Mouse (Mus musculus) mature B cell (primary cell): Measurements from ENCODE around the gene Slc17a5.

ENCODE experiments used
- in situ Hi-C: fragments of 300-500 bp; cut with MboI; formaldehyde crosslinking; loops from 2 replicates; pipeline ENCODE4 v1.14.3; 2019

Slc17a5 gene

DNA sequence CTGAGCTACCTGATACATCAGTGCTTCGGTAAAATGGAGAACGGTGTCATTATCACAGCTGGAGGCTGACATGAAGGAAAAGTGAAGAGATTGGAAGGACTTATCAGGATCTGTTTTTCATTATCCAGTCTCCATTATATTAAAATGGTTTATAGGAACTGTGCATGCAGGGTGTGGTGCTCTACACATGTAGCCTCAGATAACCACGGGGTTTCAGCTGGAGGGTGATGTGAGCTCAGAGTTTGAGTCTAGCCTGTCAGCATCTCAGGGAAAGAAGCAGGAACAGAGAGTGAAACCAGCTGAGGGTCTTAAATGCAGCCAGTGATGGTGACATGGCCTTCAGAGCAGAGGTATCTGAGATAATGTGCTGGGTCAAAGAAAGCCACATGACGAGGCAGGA, 28.4 kb downstream of the Slc17a5 start:
- in situ Hi-C loops = no loop called here

DNA sequence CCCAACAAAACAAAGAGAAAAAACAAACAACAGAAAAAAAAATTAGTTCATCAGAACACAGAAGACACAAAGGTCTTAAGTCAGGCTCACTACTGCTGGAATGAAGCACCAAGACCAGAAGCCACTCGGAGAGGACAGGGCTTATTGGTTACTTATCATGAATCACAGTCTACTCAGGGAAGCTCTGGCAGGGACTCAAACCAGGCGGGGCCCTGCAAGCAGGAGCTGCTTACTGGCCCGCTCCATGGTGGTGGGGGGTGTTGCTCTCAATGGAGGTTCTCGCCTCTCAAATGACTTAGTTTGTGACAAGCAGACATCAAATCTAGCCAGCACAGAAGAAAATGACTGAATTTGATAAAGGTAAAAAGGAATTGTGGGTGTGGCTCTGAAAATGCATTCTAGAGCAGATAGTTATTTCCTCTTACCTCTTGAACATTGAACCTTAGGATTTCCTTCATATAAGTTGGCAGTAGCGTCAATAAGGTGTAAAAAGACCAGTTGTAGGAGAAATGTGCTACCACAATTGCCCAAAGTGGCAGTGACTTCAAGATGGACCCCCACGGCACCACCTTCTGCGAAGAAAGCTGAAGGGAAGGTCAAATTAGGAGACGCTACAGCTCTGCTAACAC, 29.1 kb downstream of the Slc17a5 start:
- in situ Hi-C loops = no loop called here

DNA sequence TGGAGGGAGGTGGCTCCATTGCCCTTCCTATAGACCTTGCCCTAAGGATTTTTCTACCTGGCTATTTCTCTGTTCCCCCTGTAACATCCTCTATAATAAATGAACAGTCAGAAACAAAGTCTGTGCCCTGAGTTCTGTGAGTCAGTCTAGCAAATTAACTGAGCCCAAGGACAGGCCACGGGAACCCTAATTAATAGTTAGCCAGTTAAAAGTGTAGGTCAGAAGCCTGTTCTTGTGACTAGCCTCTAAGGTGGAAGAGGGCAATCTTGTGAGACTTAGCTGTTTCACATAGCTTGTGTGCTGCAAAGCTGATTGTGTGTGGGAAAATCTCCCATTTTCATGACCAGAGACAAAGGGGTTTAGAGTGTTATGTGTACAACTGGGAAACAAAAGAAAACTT, 30.8 kb downstream of the Slc17a5 start:
- in situ Hi-C loops = no loop called here

DNA sequence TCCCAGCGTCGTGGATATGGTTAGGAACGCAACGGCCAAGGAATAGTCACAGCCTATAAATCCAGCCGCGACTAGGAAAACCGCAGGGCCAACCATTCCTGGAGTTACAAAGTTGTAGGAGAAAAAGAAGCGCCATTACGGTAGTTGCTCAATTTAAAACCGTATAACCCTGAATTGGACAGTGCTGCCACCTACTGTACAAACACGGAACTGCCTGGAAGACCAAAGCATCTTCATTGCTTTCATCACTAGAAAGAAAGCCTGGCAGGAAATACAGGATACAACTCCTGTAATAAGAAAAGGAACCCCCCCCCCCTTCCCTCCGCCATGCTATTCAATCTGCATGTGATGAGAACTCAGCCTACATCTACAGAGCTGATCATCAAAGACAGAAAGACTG, 34.9 kb downstream of the Slc17a5 start:
- in situ Hi-C loops = no loop called here

DNA sequence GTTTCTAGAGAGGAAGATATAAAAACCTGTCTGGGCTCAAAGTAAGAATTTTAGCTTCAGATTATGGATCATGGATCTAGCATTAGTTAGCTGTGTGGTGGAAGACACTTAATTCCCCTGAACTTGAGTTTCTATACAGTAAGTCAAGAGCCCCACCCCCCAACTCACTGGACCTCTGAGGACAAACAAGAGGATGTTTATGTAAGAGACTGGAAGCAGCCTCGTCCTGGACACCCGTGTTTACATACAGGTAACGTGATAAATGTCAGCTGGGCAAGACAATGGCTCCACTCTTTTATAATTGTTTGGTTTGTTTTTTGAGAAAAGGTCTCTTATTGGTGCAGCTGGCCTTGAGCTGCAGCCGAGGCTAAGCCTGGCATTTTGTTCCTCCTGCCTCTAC, 36.1 kb downstream of the Slc17a5 start:
- in situ Hi-C loops = no loop called here

DNA sequence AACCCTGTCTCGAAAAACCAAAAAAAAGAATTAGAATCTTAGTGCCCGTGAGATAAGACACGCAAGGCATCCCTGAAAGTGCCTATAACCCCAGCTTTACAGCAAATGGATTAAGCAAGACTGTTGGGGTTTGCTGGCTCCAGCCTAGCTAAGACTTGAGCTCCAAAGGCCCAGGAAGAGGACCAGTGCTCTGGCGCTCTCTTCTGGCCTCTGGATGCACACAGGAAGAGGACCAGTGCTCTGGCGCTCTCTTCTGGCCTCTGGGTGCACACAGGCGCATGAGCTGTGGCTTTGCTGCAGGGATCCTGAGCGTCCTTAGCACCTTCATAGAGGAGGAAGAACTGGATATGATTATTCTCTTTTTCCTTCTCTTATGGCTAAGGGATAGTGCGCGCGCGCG, 40.1 kb downstream of the Slc17a5 start:
- in situ Hi-C loops = no loop called here

DNA sequence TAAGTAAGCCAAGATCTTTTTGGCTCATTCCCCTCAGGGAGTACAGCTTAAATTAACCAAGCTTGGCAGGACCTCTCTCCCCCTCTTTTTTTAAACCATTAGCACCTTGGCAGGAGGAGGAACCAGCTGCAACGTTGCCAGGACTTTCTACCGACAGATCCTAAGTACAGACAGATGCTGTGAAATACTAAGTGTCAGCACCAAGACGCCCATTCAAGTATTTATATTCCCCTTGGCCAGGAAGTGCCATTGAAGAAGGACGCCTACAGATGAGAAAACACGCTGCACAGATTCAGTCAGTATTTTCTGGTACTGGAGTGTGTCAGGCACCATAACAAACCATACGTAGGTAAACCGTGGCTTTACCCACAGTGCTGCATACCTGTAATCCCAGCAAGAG, 40.9 kb downstream of the Slc17a5 start:
- in situ Hi-C loops = no loop called here

DNA sequence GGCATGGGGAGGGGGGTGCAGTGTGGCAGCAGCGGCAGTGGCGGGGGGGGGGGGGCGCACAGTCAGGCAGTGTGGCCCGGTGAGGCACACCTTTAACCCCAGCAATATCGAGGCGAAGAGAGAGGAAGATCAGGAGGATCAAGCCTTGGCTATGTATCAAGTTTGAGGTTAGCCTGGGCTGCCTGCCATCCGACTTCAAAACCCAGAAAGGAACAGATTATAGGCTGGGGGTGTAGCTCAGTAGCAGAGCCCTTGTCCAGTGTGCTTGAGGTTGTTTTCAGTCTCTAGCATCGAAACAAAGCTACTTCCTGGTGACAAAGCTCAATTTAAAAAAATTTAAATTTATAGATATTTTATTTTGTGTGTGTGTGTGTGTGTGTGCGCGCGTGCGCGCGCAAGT, 46.1 kb downstream of the Slc17a5 start:
- in situ Hi-C loops = no loop called here

DNA sequence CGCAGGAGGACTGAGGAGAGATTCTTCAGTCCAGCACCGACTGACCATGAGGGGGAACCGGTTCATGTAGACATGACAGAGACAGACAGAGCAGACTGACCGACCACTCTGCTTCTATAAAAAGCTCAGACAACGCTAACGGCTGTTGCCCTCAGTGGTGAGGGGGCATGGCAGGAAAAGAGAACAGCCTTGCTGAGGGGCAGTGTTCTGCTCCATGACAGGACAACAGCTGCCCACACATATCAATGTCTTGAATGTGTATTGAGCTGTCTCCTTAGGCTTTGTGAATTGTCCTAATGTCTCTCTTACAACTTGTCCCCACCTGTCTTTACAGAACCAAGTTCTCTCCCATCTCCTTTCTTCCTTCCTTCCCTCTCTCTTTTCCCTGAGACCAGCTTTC, 49.4 kb downstream of the Slc17a5 start:
- in situ Hi-C loops = no loop called here

DNA sequence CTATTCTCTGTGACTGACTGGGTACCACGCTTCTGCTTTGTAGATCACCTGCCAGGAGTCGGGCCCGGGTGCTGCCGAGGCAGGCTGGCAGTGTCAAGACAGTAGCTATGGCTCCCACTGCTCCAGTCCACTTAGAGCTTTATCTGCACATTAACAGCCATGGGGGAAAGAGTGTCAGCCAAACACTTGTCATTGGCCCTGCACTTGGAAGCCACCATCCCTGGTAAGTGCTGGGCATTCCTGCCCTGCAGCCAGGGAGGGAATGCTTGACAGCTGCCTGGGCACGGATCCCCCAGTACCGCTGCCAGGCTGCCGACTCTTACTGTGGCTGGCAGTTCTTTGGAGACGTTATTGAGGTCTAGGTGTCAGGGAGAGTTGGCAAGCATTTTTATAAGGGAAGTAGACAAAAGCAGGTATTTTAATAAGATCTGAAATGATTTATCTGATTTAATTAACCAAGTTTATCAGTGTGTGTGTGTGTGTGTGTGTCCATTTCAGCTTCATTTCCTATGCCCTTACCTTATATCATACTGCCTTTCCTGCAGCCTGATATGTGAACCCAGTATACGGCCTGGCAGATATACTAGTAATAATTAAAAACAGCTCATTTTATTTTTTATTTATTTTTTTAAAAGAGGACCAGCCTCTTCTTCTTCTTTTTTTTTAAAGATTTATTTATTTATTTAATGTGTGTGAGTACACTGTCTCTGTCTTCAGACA, 50.5 kb downstream of the Slc17a5 start:
- in situ Hi-C loops = no loop called here

DNA sequence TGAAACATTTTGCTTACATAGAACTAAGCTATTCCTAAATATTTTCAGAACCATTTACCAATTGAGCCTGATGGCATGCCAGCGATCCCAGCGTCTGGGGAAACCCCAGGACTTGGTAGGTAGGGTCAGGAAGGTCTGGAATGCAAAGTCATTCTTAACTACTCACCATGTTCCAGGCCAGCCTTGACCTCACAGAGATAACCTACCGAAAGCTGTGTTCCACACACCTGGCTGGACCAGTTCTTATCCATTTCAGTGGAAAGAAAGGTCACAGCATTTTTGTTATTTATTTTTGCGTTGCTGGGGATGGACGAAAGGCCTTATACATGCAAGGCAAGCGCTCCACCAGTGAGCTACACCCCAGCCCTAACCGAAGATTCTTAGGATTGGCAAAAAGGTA, 53.2 kb downstream of the Slc17a5 start:
- in situ Hi-C loops = no loop called here

DNA sequence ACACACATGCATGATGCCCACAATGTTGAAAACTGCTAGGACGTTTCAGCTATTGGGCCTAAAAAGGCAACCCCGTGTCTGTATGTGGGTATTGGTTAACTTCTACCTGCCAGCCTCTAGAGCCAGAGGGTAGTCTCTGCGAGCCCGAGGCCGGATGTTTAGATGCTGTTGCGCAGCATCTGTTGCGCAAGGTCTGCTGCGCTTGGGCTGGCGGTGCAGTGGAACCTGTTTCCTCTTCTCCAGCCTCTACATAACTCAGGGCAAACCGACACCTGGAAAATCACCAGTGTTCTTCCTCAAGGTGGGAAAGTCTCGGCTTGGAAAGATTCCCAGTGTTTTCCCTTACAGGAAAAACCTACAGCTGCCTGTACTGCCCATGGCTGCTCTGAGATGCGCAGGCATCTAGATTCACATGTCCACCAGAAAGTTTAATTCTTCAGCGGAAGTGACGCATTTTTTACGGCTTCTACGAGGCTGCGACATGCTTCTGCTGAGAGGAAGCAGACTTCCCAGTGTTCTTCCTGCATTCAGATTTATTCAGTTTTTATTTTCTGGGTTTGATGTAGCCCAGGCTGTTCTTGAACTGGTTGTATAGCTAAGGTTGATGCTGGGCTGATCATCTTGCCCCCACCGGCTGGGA, 54.4 kb downstream of the Slc17a5 start:
- in situ Hi-C loops = no loop called here

DNA sequence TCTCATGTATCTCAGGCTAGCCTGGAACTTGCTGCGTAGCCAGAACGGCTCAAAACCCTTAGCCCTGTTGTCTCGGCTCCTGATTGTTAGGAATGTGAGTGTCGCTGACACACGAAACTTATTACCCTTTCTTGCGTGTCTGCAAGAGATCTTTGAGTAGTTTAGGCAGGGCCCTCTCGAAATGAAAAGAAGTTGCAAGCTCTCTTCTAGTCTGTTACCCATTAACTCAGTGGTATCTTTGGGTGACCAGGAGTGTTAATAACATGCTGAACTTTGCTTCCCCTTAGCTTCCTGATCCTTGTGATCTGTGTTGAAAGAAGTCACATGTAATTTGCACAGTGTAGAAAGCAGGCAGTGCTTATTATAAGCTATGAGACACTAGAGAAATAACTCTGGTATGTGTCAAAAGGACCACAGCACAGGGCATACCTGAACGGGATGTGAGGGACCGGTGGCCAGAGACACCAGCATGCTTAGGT, 55.5 kb downstream of the Slc17a5 start:
- in situ Hi-C loops = no loop called here

DNA sequence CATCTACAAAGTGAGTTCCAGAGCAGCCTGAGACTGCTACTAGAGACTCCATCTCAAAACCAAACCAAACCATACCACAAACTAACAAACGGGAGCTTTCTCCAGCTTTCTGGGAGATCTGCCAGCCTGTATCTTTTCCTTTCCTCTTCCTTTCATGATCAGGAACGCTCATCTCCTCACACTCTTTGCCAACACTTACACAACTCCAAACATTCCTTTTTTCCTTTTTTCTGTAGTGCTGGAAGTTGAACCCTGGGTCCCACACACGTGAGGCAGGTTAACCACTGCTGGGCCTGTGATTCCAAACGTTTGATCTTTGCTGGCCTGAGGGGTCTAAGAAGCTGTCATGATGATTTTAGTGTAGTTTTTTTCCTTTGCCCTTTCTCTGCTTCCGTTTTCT, 56.0 kb downstream of the Slc17a5 start:
- in situ Hi-C loops = no loop called here

DNA sequence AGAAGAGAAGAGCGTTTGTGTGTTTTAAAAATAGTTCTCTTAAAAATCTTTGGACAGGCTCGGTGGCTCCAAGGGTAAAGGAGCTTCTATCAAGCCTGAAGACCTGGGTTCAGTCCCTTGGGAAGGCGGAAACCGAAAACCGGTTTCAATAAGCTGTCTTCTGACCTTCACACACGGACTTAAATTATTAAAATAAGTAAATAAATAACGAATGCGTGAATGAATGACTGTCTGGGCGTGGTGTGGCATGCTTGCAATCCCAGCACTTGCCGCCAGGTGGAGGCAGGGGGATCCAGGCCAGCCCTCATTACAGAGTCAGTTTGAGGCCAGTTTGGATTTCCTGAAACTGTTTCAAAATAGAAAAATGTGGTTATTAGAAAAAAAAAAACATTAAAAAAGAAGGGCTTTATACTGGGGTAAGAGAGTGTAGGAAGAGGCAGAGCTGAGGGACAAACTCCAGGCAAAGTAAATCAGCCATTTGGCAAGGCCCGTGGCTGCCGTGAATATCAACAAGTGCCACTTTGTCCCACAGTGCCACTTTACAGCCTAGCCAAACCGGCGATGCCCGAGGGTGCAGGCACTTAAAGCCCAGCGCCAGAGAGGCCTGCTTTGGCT, 60.0 kb downstream of the Slc17a5 start:
- in situ Hi-C loops = no loop called here

DNA sequence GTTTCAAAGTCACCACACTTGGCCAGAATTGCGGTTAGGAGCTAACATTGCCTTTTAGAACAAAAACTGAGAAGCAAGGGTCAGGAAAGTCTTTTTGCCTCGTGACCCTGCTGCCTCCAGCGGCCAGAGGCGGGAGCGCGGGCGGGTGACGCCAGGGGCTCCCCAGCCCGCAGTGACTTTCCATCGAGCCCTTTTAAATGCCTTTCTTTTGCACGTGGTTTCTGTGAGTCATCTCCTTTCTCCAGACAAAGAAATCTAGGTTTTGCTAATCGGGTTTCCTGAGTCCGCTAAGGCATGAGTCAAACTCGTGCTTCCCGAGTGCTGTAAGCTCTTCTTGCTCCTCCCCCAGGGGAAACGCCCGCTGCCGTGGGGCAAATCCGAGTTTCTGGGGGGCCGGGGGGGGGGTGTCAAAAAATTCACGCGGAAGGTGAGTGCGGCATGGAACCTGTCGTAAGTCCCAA, 60.5 kb downstream of the Slc17a5 start:
- in situ Hi-C loops = no loop called here

DNA sequence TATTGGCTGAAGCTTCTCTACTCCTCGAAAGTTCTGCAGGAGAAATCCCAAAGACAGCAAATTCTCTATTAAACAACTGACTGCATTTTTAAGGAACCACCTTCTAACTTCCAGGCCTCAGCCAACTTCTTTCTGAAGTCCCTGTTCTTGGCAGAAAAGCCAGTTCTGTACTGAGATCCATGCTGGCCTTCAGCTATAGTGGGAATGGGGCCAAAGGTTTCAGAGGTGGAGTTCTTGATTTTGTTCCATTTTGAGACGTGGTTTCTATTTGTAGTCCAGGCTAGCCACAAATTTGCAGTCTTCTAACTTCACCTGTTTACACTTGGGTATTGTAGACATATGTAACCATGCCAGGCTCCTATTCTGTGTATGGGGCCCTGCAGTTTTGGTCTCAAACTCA, 61.6 kb downstream of the Slc17a5 start:
- in situ Hi-C loops = no loop called here

DNA sequence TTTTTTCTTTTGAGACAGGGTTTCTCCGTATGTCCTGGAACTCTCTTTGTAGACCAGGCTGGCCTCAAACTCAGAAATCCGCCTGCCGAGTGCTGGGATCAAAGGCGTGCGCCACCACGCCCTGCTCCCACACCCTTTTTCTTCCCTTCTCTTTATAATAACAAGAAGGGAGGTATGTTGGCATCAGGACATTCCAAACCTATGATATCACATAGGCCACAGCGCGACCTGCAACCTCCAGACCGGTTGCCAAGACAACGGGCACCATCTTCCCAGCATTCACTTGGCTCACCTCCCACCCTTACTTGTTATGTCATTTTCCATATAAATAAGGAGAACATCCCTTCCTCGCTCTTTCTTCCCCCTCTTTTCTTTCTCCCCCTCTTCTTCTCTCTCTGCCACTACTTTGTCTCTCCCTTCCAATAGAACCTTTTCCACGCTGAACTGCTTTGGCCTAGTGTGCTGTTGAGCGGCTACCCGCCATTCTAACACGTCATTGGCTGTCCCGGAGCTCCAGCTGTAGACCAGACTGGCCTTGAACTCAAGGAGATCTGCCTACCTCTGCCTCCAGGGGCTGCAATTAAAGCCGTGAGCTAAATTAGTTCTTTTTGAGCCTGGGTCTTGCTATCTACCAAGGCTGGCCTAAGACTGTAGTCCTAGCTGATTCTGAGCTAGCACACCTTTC, 62.2 kb downstream of the Slc17a5 start:
- in situ Hi-C loops = no loop called here

DNA sequence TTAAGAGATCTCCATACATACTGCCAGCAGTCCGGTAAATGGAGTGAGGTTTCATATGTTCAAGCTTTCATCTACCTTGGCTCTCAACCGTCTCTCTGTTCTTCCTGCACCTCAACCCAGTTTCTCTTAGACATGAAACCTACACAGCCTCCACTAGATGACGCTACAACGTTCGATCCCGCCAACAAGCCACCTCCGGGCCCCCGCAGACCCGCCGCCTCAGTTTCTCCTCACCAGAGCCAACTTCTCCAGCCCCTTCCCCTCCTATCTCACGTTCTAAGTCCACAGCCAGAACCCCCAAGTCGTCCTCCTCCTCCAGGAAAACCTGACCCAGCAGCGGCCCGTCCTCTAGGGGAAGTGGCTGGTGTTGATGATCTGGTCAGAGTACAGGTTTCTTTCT, 66.2 kb downstream of the Slc17a5 start:
- in situ Hi-C loops = no loop called here

DNA sequence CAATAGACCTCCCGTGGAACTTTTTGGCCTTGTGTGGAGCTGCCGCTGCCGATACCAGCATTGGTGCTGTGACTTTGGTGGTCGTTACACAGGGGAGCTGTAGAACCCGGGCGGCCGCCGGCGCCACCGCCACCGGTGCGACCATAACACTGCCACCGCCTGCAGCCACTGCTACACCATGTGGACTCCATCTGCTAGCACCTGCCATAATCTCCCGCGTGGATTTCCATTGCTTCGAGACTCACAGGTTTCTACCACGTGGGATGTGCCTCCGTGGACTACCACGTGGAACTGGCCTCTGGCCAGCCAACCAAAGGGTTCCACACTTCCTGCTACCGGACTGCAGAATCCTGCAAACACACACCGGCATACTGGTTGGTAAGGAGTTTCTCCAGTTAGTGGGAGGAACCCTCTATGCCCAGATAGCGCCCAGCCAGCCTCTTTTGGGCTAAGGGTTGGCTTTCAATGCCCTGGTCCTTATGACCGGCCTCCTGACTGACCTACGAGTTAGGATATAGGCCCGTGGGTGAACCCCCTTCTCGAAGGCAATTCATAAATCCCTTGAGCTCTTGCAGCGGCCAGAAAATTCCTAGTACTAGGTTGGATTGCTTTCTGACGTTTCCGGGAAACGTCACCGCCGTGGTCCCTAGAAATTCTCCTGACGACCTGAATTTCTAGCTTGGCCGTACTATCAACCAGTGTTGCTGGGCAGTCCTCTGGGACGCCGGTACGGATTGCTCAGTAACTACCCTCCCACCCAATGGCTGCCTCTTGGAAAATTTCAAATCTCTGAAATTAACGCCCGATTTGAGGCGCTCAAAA, 66.8 kb downstream of the Slc17a5 start:
- in situ Hi-C loops = no loop called here

DNA sequence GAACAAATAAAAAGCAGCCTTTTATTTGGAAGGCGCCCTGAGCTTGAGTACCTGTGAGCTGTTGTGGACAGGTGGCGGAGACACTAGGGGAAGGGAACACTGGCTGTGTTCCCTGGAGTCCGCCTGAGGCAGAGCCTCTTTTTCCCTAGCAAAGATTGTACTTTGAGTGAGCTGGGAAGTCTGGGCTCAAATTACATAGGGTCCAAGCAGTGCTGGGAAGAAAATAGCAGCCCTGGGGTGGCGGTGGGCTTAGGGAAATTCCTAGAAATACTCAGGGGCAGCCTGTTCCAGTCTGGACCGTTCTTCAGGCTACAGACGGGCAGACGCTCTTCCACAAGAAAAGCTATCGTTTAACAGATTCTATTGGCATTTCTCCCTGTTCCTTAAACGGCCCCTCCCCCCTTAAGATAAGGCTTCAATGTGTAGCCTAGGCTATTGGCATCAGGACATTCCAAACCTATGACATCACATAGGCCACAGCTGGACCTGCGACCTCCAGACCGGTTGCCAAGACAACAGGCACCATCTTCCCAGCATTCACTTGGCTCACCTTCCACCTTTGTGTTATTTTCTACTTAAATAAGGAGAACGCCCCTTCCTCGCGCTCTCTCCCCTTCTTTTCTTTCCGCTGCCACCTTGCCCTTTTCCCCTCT, 67.6 kb downstream of the Slc17a5 start:
- in situ Hi-C loops = no loop called here
